Mouse (Mus musculus): Measurements from ENCODE around the gene Kif26b.

The Kif26b gene

GRCm38 (mm10) chr1:178590229-178591171, 61.6 kb downstream of the Kif26b start:
- peak; percentile 54 for DNase-seq (ENCODE audit: low read depth, low spot score)

- no peak for DNase-seq (ENCODE audit: low read depth, low spot score)
Observed at GRCm38 (mm10) chr1:178597113-178597512, 68.2 kb downstream of the Kif26b start.

DNA sequence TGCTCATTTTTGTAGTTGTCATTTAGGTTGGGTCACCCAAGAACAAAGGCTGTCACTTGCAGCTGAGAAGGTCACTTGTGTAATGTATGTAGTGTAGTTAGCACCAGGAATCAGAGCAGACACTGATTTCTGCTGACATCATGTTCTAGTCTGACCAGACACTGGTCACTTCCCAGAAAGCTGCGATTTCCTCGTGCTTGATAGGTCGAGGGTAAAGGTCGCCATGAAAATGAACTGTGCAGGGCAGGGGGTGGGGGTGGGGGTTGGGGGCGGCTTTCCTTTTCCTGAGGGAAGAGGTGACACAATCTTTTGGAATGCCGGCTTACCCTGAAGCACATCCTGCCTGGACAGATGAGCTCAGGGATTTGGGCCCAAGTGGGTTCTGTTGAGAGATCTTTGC, 68.8 kb downstream of the Kif26b start:
- DNase-seq (ENCODE audit: low read depth, low spot score): no peak

GRCm38 (mm10) chr1:178600851-178601569, 72.1 kb downstream of the Kif26b start:
- DNase-seq (ENCODE audit: low read depth, low spot score): no peak

GRCm38 (mm10) chr1:178609151-178609775, 80.3 kb downstream of the Kif26b start:
- no peak for DNase-seq (ENCODE audit: low read depth, low spot score)

GRCm38 (mm10) chr1:178611512-178611911, 82.6 kb downstream of the Kif26b start:
- no peak for DNase-seq (ENCODE audit: low read depth, low spot score)

DNA sequence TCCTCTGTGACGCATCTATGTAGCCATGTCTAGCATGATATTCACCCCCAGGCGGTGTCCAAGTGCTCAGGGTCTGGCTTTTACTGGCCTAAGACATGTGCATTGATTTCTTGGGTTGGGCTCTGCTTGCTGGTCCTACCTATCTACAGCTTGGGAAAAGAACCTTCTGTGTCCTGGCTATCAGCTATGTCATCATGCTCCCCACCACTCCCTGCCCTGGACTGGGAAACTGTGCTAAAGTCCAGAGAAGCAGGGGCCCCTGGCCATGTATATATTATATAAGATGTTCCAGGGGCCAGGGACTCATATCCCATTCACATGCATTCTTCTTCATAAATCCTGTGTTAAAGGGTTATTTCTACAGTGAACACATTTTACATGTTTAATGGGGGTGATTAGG, 92.4 kb downstream of the Kif26b start:
- DNase-seq (ENCODE audit: low read depth, low spot score): no peak

- DNase-seq (ENCODE audit: low read depth, low spot score): no peak
Observed at GRCm38 (mm10) chr1:178623889-178624288, 95.0 kb downstream of the Kif26b start.

DNA sequence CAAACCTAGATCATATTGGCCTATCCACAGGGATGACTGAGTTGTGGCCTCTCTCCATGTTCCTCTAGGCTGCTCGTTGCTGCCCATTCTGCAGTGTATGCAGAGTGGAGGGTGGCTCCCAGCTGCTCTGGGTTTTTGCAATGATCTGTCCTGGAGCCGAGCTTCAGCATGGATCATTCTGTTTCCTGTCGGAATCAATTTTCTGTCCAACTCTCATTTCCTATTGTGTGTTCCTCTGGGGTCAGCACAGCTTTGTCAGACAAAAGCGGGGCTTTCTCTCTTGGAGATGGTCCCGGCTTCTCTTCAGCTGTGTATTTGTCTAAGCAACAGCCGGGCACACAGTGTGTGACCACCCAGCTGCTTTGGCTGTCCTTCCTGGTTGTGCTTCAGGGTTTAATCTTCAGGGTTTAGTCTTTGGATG, 98.0 kb downstream of the Kif26b start:
- DNase-seq (ENCODE audit: low read depth, low spot score): no peak

DNA sequence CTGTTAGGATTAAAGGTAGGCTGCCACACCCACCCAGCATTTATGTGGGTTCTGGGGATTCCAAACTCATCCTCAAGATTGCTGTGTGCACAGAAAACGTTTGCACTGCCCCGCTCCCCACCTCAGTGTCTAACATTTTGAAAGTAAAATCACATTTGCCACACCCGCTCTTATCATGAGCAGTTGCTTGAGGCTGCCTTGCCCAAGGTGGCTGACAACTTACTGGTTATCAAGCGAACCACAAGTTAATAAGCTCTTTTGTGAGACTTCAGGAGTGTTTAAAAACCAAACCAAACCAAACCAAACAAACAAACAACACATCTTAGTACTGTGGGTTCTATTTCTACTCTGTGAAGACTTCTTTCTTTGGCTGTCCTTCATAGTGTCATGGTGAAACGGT, 101.1 kb downstream of the Kif26b start:
- DNase-seq (ENCODE audit: low read depth, low spot score): no peak

GRCm38 (mm10) chr1:178631863-178632262, 102.9 kb downstream of the Kif26b start:
- DNase-seq (ENCODE audit: low read depth, low spot score): no peak

DNA sequence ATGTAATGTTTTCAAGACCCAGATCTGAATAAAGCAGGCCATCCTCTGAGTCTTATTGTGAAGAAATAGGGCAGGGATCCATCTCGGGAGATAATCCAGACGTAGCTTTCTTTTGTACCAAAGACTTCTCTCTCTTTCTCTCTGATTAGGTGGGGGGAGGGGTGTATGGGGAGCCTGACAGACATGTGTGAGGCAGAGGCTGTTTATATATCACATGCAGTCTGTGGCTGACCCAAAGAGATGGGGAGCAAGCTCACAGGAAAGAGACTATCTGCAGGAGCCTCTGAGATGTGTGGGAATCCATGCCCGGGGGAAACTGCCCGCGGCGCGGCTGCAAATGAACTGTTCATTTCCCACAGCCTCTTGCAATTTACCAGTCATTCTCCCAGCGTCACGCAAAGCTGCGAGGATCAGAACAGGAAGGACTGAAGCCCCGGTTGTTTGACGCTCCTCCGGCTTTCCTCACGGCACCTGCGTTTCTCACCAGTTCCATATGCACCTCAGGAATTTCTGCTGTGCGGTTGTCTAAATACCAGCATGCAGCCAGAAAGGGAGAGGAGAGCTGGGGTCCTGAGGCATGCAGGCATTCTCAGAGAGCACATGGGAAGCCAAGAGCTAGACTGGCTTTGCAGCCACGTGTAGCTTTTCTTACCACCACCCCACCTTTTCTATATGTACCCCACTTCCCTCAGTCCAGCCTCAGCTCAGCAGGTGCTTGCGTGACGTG, 105.6 kb downstream of the Kif26b start:
- no peak for DNase-seq (ENCODE audit: low read depth, low spot score)

DNA sequence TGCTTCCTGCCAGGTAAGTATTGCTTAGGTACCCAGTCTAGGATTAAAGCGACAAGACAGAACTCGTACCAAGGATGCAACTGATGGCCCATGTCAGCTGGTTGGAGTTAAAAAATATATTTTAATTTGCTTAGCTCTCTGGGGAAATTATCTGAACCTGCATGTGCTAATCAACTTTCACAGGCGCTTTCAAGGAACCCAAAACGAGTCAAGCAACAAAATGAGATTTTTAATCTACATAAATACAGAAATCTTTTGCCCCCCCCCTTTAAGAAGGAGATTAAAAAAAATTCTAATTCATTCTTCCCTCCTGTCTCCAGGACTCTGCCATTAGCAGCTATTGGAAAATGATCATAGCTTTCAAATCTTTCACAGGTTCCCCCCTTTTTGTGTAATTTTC, 106.5 kb downstream of the Kif26b start:
- DNase-seq (ENCODE audit: low read depth, low spot score): no peak

DNA sequence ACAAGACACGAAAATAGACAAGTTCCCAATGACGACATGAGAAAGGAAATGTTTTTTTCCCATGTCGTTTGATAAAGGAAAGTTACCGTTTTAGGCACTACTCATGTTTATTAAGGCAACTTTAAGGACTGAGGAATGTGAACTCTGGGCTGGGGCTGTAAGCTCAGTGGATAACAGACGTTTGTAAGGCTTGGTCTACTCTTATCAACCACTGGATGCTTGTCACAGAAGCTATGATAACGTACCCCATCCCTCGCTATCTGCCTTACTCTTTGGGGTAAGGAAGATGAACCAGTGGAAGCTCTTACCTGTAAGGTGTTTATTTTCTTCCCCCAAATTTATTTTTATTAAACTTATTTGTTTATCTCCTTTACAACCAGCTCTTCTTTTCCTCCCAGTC, 108.4 kb downstream of the Kif26b start:
- no peak for DNase-seq (ENCODE audit: low read depth, low spot score)

- DNase-seq (ENCODE audit: low read depth, low spot score): no peak
Observed at GRCm38 (mm10) chr1:178639951-178640350, 111.0 kb downstream of the Kif26b start.

DNA sequence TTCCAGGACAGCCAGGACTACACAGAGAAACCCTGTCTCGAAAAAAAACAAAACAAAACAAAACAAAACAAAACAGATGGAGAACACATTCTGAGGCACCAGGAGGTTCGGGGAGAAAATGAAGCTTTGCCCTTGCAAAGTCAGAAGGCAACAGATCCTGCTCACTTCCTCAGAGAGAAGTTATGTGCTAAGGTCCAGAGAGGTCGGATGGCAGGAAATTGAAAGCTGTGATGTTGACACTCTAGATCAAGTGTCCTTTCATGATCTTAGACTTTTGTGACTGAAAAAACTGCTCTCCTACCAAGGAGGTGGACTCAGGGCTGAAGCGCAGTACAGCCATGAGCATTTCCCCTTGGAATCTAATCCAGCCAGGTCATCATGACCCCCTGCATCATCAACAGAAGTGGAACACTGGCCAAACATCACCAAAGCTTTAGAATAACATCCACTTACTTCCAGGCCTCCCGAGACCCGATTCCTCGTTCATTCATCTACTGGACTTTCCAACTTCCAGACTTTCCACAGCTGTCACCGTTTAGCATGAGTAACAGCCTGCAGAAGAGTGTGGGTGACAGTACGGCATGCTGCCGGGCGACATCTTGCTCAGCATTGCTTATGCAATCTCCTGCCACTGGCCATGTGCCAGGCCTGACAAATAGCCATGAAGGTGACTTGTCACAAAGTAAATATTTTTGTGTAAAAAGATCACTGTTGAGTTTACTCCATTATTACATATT, 112.0 kb downstream of the Kif26b start:
- DNase-seq (ENCODE audit: low read depth, low spot score): no peak

DNA sequence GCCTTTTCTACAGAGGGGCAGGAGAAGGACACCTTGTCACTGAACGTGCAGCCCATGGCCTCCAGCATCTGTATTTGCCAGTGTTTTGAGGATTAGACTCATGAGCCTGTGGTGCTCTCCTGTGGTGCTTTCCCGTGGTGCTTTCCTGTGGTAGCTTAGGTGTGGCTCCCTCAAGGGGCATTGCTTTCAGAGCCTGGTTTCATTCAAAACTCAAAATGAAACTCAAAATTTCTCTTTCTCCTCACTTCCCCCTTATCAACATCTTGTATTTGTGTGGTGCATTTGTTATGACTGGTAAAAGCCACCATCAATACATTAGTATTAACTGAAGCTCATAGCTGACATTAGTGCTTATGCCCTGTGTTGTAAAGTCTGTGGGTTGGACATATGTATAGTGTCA, 112.9 kb downstream of the Kif26b start:
- no peak for DNase-seq (ENCODE audit: low read depth, low spot score)

DNA sequence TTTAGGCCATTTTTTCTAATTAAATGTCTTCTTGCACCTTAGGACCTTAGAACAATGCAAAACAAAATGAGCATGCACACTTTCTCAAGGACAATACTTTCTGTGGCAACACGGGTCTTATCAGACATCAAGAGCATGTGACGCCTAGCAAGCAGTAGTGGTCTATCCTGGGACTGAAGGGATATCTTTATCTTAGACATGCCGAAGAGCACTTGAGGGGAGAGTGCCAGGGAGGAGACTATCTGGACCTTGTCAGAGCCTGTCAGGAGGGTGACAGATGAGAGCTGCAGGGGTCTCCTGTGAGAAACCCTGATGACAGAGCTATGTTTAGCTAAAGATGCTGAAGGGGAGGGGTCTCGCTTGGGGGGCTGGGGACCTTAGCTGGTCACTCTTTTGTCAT, 116.0 kb downstream of the Kif26b start:
- no peak for DNase-seq (ENCODE audit: low read depth, low spot score)

- no peak for DNase-seq (ENCODE audit: low read depth, low spot score)
Observed at GRCm38 (mm10) chr1:178646589-178646988, 117.7 kb downstream of the Kif26b start.

DNA sequence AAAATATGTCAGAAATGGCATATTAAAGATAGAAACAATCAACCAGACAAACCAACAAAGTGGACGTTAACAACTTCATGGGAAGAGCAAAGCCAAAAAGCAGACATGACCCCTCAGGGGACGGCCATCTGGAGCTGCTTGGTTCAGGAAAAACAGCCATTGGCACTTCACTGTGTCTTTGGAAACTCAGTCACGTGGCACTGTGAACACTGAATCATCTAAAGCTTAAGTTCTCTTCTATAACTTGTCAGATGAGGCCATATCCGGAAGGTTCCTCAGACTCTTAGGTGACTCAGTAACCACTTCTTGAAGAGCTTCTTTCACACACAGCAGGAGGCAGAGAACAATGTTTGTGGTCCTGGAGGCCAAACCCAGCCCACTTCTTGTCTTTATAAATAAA, 126.6 kb downstream of the Kif26b start:
- DNase-seq (ENCODE audit: low read depth, low spot score): no peak

DNA sequence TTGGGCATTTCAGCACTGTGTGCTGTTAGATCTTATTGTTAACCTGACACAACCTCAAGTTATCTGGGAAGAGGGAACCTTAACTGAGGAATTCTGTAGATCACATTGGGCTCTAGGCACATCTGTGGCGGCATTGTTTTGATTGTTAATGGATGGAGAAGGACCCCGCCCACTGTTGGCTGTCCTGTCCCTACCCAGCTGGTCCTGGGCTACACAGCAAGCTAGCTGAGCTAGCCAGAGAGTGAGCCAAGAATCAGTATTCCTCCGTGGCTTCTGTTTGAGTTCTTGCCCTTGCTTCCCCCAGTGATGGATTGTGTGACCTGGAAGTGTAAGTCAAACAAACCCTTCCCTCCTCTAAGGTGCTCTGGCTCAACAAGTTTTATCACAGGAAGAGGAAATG, 132.1 kb downstream of the Kif26b start:
- no peak for DNase-seq (ENCODE audit: low read depth, low spot score)

Data from WW6 (cell line).